Mouse (Mus musculus) E14TG2a.4 (cell line): Measurements from ENCODE around the gene Ehhadh.

Experiments used
- CTCF ChIP-seq: conservative IDR thresholded peaks from 2 replicates; pipeline ENCODE4 v1.5.1; 2014; ENCODE audit warnings: low read length
- NANOG ChIP-seq: IDR thresholded peaks from 2 replicates; pipeline ENCODE4 v1.6.1; 2014; ENCODE audit warnings: borderline replicate concordance, low read length, mixed read lengths
- POU5F1 ChIP-seq: IDR thresholded peaks from 2 replicates; pipeline ENCODE4 v1.6.1; 2014; ENCODE audit warnings: low read length, borderline replicate concordance

- TF ChIP-seq CTCF, result 0 out of 2 replicates have a peak, but pooled peaks have one; percentile 9
- no peak for TF ChIP-seq POU5F1
- TF ChIP-seq NANOG, result no peak
Measured at GRCm38 (mm10) chr16:21790469-21790868, 2.9 kb upstream of the Ehhadh start.
